Mouse (Mus musculus): ENCODE measurements at regions not wholly inside any gene's neighbourhood (a gene's known extent, or its start where the extent isn't known, plus 50 kb on each side); places are given as distances from the start of the nearest gene placed in this dataset.

- DNase-seq (ENCODE audit: extremely low spot score in 1 of 2, low spot score in 1 of 2): peak; percentile 2 to 7
Measured at GRCm38 (mm10) chr12:96922752-96923151, 1230.7 kb downstream of the Flrt2 start.
